Mouse (Mus musculus) gastrocnemius, postnatal 14 days (tissue): ENCODE data around the gene Fcgr1. TPM values are rescaled to one million over a fixed set of nuclear protein-coding genes. Genes with fewer than 3 reads are reported as not detected.
"Not testable (repeated sequence)": the region's sequence is repeated elsewhere in the genome, so short reads cannot be mapped to it uniquely, and the experiment has no call there.

ENCODE experiments used
- DNase-seq: peaks from one replicate; pipeline ENCODE4 v3.0.0; 2021; ENCODE audit warnings: mixed read lengths
- intact Hi-C: fragments of 180-260 bp; cut with DNase I; formaldehyde crosslinking; loops from one replicate; pipeline ENCODE4 v1.15.1; 2025; ENCODE audit warnings: low total_unique reads
- total RNA-seq, 2 experiments: library from RNA; stranded (reverse); gene quantifications; 2 replicates each; pipeline ENCODE4 v1.2.3; 2021

Gene Fcgr1
- total RNA-seq, 2 experiments from 2014 or later = 0.33 to 0.45 TPM

GRCm38 (mm10) chr3:96328060-96328729 lies 34.4 kb upstream of the Fcgr1 start:
- intact Hi-C loops, DNase-seq: not testable (repeated sequence)

- intact Hi-C loops = no loop called here
These were observed 33.9 kb upstream of the Fcgr1 start for GRCm38 (mm10) chr3:96327647-96328046.

GRCm38 (mm10) chr3:96327131-96327530 lies 33.4 kb upstream of the Fcgr1 start:
- intact Hi-C loops = no loop called here
- no peak for DNase-seq

More at GRCm38 (mm10) chr3:96327647-96328046, 33.9 kb upstream of the Fcgr1 start:
- no peak for DNase-seq

- intact Hi-C loops, DNase-seq: not testable (repeated sequence)
These were observed 30.0 kb upstream of the Fcgr1 start for GRCm38 (mm10) chr3:96323806-96324205.

- no peak for DNase-seq
- intact Hi-C loops = no loop called here
These were observed 28.8 kb upstream of the Fcgr1 start for GRCm38 (mm10) chr3:96322609-96323008.

GRCm38 (mm10) chr3:96321891-96322290 lies 28.1 kb upstream of the Fcgr1 start:
- no peak for DNase-seq
- intact Hi-C loops = no loop called here

- DNase-seq, intact Hi-C loops: not testable (repeated sequence)
These were observed 26.2 kb upstream of the Fcgr1 start for GRCm38 (mm10) chr3:96320003-96320402.

GRCm38 (mm10) chr3:96312341-96313098 lies 18.8 kb upstream of the Fcgr1 start:
- DNase-seq = no peak
- intact Hi-C loops = no loop called here

- intact Hi-C loops = no loop called here
- DNase-seq = no peak
These were observed 15.7 kb upstream of the Fcgr1 start for GRCm38 (mm10) chr3:96309441-96309840.

GRCm38 (mm10) chr3:96306506-96306905 lies 12.7 kb upstream of the Fcgr1 start:
- no peak for DNase-seq
- intact Hi-C loops = no loop called here

- no peak for DNase-seq
- intact Hi-C loops = no loop called here
These were observed 8.3 kb upstream of the Fcgr1 start for GRCm38 (mm10) chr3:96302076-96302475.

- no peak for DNase-seq
- intact Hi-C loops = no loop called here
These were observed 7.1 kb upstream of the Fcgr1 start for GRCm38 (mm10) chr3:96300706-96301529.

- intact Hi-C loops = no loop called here
- DNase-seq = no peak
These were observed 5.8 kb upstream of the Fcgr1 start for GRCm38 (mm10) chr3:96299562-96299961.

- no peak for DNase-seq
- intact Hi-C loops = no loop called here
These were observed 4.6 kb upstream of the Fcgr1 start for GRCm38 (mm10) chr3:96298360-96298759.

GRCm38 (mm10) chr3:96293368-96293767 lies 401 bp downstream of the Fcgr1 start:
- intact Hi-C loops = no loop called here
- DNase-seq = no peak

- no peak for DNase-seq
- intact Hi-C loops = no loop called here
These were observed 1.1 kb downstream of the Fcgr1 start for GRCm38 (mm10) chr3:96292641-96293040.

GRCm38 (mm10) chr3:96290727-96291126 lies 3.0 kb downstream of the Fcgr1 start:
- intact Hi-C loops, DNase-seq: not testable (repeated sequence)

GRCm38 (mm10) chr3:96289201-96289600 lies 4.6 kb downstream of the Fcgr1 start:
- intact Hi-C loops = no loop called here
- DNase-seq = no peak

- DNase-seq, intact Hi-C loops: not testable (repeated sequence)
These were observed 6.4 kb downstream of the Fcgr1 start for GRCm38 (mm10) chr3:96287334-96287733.

GRCm38 (mm10) chr3:96284457-96284856 lies 9.3 kb downstream of the Fcgr1 start:
- DNase-seq = no peak
- intact Hi-C loops = loop anchor here (5.0 kb wide), 1 partner anchor 158 kb away; no protein-coding TSS in a partner anchor
